Mouse (Mus musculus): ENCODE results near the gene Gm11146. TPM values are rescaled to one million over a fixed set of nuclear protein-coding genes. Genes with fewer than 3 reads are reported as not detected.
A peak's percentile ranks its signal among the peaks of the same experiment; 100 is the strongest.

The Gm11146 gene
- total RNA-seq, 2 experiments from 2014 or later, result not detected

DNA sequence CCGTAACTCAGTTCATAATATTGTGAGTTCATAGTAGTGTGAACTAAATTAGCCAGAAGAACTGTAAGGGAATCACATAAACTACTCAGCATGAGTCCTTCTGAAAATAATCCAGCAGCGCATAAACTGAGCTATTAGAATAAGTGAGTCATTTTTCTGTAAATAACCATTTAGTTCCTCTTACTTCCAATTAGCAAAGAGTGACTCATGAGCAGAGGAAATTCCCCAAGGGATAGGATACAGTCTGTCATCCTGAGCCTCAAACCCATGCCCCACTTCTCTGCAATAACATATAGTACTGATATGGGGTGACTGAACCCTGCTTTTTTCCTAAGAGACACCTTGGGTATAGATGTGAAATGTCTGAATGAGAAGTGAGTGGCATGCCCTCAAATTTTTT is 687 bp upstream of the Gm11146 start:
- Histone ChIP-seq H3K27ac (no peak overlapping the region), H3K4me3 (no peak overlapping the region)
- intact Hi-C loops (cut with DNase I), result no loop called here
- no peak for DNase-seq (ENCODE audit: extremely low spot score in 1 of 2, low spot score in 2 of 2)
- no peak for TF ChIP-seq CTCF (IDR thresholded peaks at IDR 0.05)

DNA sequence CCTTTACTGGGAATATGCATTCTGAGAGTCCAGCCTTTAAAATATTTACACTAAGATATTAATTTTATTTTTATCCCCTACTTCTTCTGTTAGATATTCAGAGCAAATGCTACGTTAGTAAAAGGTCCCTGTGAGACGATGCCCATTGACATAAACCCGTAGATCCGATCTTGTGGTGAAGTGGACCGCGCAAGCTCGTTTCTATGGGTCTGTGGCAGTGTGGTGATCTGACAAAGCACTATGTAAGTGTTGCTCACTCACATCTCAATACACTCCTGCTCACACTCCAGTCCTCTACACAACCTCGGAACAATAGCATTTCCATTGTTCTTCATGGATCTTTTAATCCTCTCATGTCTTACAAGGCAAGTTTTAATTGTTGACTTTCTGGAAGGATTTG is 3.1 kb downstream of the Gm11146 start:
- TF ChIP-seq CTCF (IDR thresholded peaks at IDR 0.05), result no peak
- H3K27ac ChIP-seq, result no peak overlapping the region

DNA sequence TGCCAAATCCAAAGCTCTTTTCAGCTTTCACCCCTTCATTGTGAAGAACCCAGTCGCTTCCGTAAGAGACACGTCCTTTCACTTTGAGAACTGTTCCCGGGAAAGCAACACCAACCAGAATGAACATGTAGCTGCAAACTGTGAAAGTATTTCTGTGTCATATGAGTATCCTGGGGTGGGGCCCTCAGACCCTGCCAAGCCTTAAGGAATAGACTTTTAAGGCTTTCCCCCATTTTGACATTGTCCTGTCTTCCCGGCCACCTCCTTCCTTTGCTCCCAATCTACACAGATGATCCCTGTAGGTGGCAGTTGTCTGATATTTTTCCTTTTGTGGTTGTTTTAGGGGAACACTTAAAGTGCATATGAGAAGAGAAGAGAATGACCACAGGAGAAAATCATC is 5.3 kb downstream of the Gm11146 start:
- intact Hi-C loops (cut with DNase I), result loop anchor here (1.0 to 10.0 kb wide), 4 partner anchors 91 to 561 kb away; no protein-coding TSS in a partner anchor
- TF ChIP-seq CTCF (IDR thresholded peaks at IDR 0.05), result peak; percentile 2; the same call in 1 of the 2 replicates
- peak overlapping the region; percentile 92 for H3K27ac ChIP-seq
- H3K4me3 ChIP-seq, result peak overlapping the region; percentile 45
- DNase-seq (ENCODE audit: extremely low spot score in 1 of 2, low spot score in 2 of 2), result peak; percentile 20 to 37

More for the DNA sequence above, 3.1 kb downstream of the Gm11146 start:
- no peak overlapping the region for H3K4me3 ChIP-seq
- intact Hi-C loops (cut with DNase I), result loop anchor here (5.0 to 10.0 kb wide), 2 partner anchors 274 to 559 kb away; no protein-coding TSS in a partner anchor
- DNase-seq (ENCODE audit: extremely low spot score in 1 of 2, low spot score in 2 of 2), result no peak

DNA sequence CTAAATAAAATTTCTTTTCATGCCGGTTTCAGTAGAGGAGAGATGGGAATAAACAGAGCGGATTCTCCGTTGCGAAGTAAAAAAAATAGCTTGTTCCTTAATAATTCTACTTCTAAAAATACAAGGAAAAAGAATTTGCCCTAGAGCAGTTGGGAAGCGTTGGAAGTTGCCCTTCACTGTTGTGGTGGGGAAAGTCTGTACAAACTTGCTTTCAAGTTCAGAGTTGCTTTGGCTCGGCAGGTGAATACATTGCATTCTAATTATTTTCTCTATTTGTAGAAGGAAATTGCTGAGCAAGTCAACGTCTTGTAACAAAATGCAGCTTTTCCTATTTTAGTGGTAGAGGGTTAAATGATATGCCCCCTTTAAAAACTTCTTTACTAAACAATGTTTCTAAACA is 6.2 kb downstream of the Gm11146 start:
- TF ChIP-seq CTCF (IDR thresholded peaks at IDR 0.05), result no peak
- no peak for DNase-seq (ENCODE audit: extremely low spot score in 1 of 2, low spot score in 2 of 2)
- intact Hi-C loops (cut with DNase I), result loop anchor here (1.0 to 10.0 kb wide), 5 partner anchors 90 to 562 kb away; no protein-coding TSS in a partner anchor
- H3K4me3 ChIP-seq, result peak overlapping the region; percentile 45
- peak overlapping the region; percentile 92 for H3K27ac ChIP-seq

DNA sequence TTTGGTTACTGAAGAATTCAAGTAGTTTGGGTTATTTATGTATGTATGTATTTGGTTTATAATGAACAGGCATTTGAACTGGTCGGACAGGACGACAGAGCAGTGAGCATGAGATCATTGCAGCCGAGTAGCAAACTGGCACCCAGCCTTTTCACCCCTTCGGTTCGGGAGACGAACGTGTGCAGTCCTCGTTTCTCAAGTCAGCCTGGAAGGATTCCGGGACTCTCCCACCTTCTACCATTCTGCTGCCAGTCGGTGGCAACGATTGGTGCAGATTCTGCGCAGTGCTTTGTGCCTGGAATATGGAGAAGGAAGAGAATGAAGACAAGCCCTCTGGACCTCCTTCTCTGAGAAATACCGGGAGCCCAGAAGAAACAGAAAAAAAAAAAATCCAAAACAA is 7.3 kb downstream of the Gm11146 start:
- H3K27ac ChIP-seq, result peak overlapping the region; percentile 92
- intact Hi-C loops (cut with DNase I), result loop anchor here (1.0 to 10.0 kb wide), 5 partner anchors 50 to 357 kb away; no protein-coding TSS in a partner anchor
- no peak for TF ChIP-seq CTCF (IDR thresholded peaks at IDR 0.05)
- DNase-seq (ENCODE audit: extremely low spot score in 1 of 2, low spot score in 2 of 2), result peak; percentile 71 to 73
- peak overlapping the region; percentile 45 for H3K4me3 ChIP-seq

DNA sequence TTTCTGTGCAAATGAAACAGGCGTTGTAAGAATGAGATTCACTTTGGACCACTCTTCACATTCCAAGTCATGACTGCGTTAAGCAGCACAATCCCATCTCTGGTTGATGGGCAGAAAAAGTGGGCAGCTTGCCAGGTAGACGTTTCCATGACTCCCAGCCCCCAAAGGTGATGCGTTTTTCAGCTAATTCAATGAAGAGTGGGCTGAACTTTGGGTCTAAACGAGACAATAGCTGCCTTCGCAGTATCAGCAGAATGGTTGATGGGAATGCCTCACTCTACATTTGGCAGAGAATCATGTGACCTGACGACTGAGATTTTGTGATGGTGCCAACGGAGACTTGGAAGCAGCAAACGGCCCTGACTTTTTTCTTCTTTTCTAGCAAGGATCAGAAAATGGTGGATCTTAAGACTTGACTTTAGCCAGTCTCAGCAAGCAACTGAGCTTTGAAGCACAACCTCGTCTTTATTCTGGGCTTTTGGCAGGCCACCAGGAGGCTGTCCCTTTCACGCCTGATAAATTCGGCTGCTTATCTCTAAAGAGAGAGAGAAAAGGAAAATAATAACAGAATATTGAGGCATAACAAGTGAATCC is 8.0 kb downstream of the Gm11146 start:
- no peak; the same call in 1 of the 2 replicates for TF ChIP-seq CTCF (IDR thresholded peaks at IDR 0.05)
- peak; percentile 63 to 72 for DNase-seq (ENCODE audit: extremely low spot score in 1 of 2, low spot score in 2 of 2)
- intact Hi-C loops (cut with DNase I), result loop anchor here (1.0 to 10.0 kb wide), 5 partner anchors 50 to 357 kb away; no protein-coding TSS in a partner anchor
- H3K27ac ChIP-seq, result peak overlapping the region; percentile 92
- peak overlapping the region; percentile 45 for H3K4me3 ChIP-seq

DNA sequence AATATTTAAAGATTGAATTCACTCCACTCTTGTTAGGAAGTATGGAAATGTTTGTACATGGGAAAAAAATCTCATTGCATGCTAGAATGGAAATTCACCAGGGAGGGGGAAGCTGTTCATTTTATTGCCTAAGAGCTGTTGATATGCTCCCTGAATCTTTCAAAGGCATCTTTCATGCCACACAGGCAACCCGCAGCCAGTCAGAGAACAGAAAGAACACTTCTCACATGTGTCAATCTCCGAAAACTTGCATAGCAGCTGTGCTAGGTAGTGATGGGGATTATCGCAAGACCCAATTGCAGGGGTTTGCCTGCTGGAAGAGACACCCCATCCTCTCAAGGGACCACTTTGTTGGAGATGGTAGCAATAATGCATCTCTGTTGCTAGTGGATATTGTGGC is 8.9 kb downstream of the Gm11146 start:
- no peak for TF ChIP-seq CTCF (IDR thresholded peaks at IDR 0.05)
- intact Hi-C loops (cut with DNase I), result loop anchor here (5.0 to 10.0 kb wide), 2 partner anchors 268 to 356 kb away; no protein-coding TSS in a partner anchor
- peak overlapping the region; percentile 85 for H3K27ac ChIP-seq
- peak overlapping the region; percentile 34 for H3K4me3 ChIP-seq
- DNase-seq (ENCODE audit: extremely low spot score in 1 of 2, low spot score in 2 of 2), result no peak

DNA sequence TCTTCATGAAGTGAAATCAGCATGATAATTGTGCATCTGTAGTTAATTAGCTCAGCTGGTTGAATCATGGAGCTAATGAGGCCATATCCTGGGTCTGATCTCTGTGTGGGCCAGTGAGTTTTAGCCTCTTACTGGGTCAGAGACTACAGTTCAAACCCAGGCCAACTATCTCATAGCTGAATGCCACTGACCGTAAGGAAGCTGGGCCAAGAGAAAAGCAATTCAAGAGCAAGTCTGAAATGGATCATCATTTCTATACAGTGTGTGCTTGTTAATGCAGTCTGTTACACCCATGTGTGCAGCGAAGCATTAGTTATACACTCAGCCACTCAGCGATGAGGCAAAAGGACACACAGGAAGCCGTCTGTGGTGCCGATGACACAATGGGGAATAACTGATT is 28.9 kb downstream of the Gm11146 start:
- no peak for TF ChIP-seq CTCF (IDR thresholded peaks at IDR 0.05)
- no peak for DNase-seq (ENCODE audit: extremely low spot score in 1 of 2, low spot score in 2 of 2)
- H3K27ac ChIP-seq, result no peak overlapping the region

DNA sequence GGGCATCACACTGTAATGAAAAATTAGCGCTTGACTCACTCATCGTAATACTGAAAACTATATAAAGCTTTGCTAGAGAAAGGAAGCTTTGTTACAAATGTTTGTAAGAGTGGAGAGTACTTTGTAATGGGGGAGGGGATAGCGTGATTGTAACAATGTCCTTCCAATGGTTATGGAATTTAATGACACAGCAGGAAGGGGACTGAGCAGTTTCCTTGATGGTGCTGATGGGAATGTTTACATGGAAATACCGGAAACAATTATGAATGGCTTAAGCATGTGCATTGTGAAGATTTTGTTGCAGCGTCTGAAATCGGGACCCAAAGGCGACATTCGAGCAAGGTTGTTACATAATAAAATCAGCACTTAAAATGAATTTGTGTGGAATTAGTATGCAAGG is 32.4 kb downstream of the Gm11146 start:
- DNase-seq (ENCODE audit: extremely low spot score in 1 of 2, low spot score in 2 of 2), result no peak
- intact Hi-C loops (cut with DNase I), result no loop called here
- no peak for TF ChIP-seq CTCF (IDR thresholded peaks at IDR 0.05)
- peak overlapping the region; percentile 7; the same call in 1 of the 2 replicates for H3K27ac ChIP-seq
- H3K4me3 ChIP-seq, result no peak overlapping the region; the same call in 1 of the 2 replicates

More for the DNA sequence above, 28.9 kb downstream of the Gm11146 start:
- no peak overlapping the region for H3K4me3 ChIP-seq
- intact Hi-C loops (cut with DNase I), result no loop called here

DNA sequence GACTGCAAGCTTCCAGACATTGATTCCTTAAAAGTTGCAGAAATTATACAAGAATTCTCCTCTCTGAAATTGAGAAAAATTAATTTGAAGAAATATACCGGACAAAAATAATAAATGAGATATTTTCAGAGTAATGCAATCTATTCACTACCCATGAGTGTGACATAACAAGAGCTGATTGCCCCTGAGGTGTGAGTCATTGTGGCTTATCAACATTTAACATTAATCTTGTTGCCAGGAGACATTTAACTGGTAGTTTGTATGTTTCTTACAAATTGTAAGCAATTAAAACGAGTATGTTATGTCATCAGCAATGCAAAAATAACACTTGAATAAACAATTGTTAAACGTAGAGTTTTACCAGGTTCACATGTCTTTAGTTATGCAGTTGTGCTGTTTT is 33.5 kb downstream of the Gm11146 start:
- H3K4me3 ChIP-seq, result no peak overlapping the region
- intact Hi-C loops (cut with DNase I), result no loop called here
- H3K27ac ChIP-seq, result no peak overlapping the region
- no peak for TF ChIP-seq CTCF (IDR thresholded peaks at IDR 0.05)
- DNase-seq (ENCODE audit: extremely low spot score in 1 of 2, low spot score in 2 of 2), result no peak

DNA sequence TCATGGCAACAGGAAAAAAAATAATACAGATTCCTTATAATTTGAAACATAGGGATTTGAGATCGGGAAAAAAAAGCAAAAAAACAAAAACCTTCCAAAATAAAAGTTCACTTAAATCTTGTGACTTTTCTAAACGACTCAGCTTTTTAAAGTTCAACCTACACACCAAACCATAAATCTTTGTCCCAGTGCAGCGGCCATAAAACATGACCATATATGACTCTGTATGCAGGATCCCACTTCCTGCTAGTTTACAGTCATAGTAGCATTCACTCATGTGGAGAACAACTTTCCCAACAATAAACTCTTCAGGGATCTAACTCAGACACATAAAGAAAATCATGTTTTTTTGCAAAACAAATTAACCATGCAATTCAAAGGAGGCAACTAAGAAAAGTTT is 39.0 kb downstream of the Gm11146 start:
- DNase-seq (ENCODE audit: extremely low spot score in 1 of 2, low spot score in 2 of 2), result no peak
- Histone ChIP-seq H3K27ac (no peak overlapping the region), H3K4me3 (no peak overlapping the region)
- TF ChIP-seq CTCF (IDR thresholded peaks at IDR 0.05), result no peak
- intact Hi-C loops (cut with DNase I), result no loop called here

DNA sequence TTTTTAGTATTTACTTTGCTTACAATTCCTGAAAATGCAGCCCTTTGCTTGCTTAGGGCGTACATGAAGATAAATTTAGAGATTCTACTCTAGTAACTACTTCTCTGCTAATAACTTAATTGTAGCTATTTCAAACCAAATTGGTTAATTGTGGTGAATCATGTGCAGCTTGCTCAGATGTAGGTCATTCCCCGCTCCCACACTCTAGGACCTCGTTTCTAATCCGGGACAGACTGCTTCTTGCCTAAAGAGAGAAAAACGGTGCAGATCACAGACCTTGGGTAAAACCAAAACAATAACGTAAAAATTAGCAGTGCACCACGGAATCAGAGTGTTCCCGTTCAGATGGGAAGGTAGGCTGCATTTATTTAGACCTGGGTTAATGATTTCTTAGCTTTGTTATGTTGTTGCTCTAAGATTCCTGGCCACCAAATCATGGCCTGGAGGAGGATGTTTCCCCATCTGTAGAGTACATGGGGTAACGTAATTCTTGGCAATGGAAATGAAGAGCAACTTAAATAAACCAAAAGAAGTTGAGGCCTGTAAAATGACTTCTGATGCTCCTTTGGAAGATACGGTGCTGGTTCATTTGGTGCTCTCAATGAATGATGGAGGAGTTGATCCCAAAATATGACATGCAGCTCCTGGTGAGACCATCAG is 45.3 kb downstream of the Gm11146 start:
- DNase-seq (ENCODE audit: extremely low spot score in 1 of 2, low spot score in 2 of 2), result no peak
- Histone ChIP-seq H3K27ac (no peak overlapping the region), H3K4me3 (no peak overlapping the region)
- TF ChIP-seq CTCF (IDR thresholded peaks at IDR 0.05), result no peak
- intact Hi-C loops (cut with DNase I), result no loop called here
